Mouse (Mus musculus) spleen, adult 2 months (tissue): Measurements from ENCODE around the gene Fbxo48.

Experiments
- CTCF ChIP-seq: fragments of 200-500 bp; IDR thresholded peaks from 2 replicates; pipeline ENCODE4 v1.5.1; 2011; ENCODE audit warnings: mild to moderate bottlenecking, inconsistent platforms; ENCODE audit not compliant: insufficient read depth, insufficient read length, insufficient replicate concordance; ENCODE audit errors: extremely low read depth
- POLR2A ChIP-seq: fragments of 200-500 bp; IDR thresholded peaks from 2 replicates; pipeline ENCODE4 v1.6.1; 2011; ENCODE audit warnings: low read depth, low read length, inconsistent platforms

DNA sequence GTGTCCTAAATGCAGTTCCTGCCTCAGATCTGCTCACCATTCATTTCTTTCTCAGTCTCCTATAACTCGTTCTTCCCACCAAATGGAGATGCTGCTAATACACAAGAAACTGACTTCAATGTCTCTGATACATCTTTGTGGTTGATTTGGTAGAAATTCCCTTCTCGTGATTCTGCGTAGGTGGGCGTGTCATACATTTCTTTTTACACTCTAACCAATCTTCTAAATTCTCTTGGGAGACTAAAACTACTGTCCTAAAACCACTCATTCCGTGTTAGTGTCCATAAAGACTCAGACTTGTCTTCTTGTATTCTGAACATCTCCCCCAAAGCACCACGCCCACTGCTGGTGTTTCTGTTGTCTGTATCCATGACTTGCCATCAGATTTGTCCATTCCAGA lies 5.9 kb downstream of the Fbxo48 start:
- TF ChIP-seq CTCF (no peak), POLR2A (no peak)
